Mouse (Mus musculus) B cell, adult 2 months (primary cell): ENCODE results near the gene Schip1.

ENCODE experiments used
- DNase-seq, 2 experiments: peaks; one replicate each; pipeline ENCODE4 v3.0.0; 2022

The Schip1 gene

DNA sequence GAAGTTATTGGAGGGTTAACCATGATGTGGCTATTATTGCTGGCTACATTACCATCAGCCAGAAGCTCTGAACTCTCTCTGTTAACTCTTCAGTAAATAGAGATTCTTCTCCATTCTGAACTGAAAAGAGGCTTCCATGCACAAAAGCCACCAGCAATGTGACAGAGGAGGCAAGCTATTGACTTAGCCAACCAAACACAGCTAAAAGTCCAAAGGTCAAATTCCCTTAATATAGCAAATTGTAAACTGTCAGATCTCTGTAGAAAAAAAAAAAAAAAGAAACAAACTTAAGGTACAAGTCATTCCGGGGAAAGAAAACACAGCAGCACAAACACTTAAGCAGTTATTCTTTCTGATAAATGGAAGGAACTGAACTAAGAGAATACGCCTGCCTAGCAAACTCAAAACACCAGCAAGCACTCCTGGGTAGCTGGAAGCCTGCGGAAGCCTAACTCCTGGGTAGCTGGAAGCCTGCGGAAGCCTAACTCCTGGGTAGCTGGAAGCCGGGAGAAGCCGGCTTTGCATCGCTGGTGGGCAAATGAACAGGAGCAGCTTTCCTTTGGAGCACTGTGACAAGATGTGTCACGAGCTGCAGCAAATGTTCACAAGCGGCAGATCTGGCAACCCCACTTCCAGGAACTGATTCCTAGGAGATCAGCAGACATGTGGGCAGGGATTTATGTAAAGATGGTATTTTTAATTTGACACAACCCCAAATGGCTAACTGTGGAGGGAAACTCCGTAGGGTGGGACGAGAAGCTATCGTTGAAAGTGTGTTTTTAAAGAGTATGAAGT is 528.7 kb downstream of the Schip1 start:
- no peak for DNase-seq

DNA sequence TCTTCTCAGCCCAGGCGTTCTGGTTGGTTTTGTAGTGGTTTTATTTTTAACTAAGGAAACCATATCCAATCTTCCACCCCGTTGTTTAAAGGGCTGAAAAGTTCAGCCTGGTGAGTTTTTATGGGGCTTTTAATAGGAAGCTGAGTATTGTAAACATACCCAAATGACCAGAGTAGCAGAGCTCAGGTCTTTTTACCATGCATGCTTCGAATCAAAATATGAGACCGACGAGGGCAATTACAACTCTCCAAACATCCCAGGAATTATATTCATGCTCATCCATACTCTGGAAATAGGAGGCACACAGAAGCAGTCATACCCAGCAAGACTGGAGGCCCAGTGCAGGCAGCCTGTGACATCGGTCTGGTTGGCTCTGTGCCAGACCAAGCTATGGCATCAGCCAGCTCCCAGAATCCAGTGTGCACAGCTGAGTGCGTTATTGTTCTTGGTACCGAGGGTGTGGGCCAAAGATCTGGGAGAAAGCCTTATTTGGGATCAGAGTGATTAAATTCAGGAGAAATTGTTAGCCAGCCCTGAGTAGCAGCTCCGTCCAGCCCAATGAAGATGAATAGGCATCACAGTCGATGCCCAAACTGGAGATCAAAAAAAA is 530.8 kb downstream of the Schip1 start:
- no peak for DNase-seq

DNA sequence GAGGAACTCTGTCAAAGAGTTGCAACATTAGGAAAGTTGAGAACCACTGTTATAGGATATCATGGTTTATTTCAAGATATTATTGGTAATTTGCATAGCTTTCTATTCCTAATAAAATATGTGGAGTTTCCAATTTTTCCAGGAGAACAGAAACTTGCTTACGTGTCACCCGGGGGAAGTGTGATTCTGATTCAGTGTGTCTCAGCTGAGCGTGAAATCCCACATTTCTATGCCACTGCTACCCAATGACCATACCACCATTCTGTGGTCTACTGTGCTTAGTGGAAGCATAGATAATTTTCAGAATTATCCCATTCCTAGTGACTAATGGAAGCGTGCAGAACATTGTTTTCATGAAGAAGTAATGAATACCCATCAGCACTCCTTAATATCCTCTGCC is 532.3 kb downstream of the Schip1 start:
- no peak for DNase-seq

DNA sequence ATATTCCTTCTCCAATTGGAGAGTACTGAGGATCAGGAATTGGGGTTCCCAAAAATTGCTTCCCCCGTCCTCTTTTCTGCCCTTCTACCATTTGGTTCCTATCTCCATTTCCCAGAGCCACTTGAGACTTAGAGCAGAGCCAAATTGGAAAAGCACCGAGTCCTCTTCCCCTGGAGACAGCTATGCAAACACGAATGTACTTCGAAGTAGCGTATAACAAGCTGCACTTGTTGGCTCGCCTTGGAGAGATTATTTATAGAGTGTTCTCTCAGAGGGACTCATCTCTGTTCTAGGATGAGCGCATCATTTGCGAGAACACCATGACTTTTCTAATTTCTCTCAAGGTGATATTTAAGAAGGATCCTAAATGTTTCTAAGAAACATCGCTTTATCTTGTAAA is 538.3 kb downstream of the Schip1 start:
- no peak for DNase-seq

DNA sequence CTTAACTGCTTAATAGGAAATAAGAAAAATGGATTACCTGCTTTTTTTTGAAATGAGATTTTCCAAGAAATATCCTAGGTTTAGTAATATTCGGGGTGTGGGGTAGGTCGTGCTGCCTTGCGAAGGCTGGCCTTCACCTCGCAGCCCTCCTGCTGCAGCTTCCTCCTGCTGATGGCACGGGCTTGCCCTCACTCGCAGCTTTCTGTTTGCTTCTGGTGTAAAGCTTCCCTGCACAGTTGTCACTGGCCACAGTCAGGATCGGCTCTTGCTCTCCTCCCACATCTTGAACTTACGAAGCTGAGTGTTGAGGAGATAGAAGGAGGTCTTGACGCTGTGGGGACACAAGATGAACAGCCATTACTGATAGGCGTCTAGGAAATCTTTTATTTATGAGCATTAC is 539.9 kb downstream of the Schip1 start:
- no peak for DNase-seq

DNA sequence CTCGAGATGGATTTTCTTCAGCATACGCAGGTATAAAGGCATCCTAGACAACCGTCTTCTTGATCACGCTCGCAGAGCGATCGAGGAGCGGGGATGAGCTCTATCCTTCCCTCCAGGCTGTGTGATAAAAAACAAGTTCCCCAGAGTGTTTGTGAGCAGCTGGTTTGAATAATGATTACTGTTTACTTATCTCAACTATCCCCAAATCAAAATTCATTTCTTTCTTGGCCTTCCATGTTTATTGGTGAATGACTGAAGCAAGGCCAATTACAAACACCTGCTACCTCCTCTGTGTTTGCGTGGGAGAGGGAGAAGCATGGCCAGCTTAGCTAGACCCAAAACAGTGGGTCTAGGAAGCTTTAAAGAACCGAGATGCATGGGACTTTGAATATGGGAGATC is 540.4 kb downstream of the Schip1 start:
- no peak for DNase-seq

DNA sequence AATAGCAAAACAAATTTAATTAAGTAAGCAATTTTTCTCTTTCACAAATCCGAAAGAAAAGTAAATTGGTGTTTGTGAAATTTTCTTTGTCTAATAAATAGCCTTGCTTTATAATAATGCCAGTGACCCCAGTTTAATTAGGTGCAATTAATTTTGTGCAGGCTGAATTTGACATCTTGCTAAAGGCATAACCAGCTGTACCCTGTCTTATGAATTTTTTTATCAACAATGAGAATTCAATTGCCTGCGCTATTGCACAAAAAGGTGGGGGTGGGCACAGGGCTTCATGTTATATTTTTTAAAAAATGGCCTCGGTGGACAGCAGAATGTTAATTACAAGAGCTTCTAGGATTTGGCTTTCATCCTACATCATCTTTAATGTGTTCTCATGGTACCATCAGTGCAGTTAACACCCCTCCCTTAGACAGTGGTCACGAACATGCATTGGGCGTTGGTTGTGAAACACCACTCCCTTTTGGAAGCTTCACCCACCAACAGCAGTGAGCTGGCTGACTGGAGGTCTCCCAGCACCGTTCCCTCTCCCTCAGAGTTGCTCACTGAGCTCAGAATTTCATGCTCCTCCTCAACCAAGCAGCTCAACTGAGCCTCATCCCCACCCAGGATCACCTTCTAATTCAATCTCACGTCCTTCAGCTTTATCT is 541.5 kb downstream of the Schip1 start:
- no peak for DNase-seq

DNA sequence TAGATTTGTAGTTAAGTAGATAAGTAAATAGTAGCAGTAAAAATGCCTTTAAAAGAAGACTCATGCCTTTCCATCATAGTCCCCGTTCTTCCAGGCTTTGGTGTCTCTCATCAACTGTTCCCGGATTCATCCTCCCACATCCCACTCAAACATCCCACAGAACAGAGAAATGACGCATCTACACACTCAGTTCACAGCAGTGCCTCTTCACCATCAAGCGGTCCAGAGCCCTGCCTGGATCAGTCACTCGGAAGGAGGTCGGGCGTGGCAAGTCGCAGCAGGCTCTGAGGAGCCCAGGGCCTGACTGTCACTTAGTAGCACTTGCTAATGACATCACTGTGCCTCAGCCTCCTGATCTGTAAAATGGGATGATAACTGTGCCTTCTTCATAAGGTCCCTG is 542.1 kb downstream of the Schip1 start:
- no peak for DNase-seq

DNA sequence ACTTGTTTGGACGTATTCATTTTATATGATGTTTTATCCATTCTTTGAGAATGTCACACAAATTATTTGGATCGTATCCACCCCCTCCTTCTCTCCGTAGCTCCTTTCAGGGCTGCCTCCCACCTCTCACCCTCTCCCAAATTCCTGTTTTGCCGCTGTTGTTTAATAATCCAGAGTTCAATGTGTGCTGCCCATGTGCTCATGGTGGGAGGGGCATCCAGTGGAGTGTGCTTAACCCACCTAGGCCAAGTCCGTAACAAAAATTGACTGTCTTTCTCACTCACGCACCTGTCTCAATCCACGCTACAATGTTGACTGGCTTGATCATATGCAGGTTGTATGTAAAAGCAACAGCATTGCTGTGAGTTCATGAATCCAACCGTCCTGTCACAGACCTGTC is 542.7 kb downstream of the Schip1 start:
- no peak for DNase-seq

DNA sequence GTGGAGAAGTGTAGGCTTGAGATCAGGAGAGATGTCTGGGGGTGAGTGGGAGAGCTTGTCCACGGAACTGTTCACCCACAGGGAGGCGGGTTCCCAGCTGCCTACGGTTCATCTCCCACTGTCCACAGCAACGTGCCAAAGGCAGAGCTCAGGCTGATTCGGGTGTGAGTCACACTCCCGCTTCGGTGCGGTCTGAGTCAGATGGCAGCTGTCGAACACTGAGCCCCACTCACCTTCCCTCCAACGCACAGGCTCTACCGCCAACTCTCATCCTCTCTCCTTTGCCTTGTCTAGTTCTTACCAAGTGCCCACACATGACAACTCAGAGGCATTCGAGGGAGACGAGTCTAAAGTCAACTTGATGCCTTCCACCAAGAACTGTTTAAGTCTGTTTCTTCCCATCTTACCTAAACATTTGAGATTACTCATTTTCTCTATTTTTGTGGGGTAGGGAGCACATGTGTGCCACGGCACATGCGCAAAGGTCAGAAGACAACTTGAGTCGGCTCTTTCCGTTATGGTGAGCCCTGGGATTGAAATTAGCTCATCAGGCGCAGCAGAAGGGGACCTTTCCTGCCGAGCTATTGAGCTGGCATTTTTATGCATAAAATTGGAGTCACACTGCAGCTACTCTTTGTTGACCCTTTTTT is 544.4 kb downstream of the Schip1 start:
- DNase-seq: no peak

DNA sequence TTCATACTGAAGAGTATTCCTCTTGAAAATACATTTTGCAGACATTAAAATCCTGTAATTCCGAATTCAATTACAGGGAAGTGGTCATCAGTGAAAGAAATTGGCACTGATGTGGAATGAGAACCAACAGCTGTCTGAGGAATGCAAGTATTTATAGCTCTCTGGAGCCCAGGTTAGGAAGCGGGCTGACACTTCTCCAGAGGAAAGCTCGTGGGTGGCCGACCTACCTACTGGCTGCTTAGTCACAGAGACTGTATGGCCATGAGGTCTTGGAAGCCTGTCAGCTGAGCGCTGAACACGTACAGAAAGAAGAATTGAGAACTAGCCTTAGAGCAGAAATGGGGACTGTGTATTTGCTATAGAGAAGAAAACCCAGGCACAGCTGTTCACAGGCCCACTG is 545.4 kb downstream of the Schip1 start:
- DNase-seq: no peak

DNA sequence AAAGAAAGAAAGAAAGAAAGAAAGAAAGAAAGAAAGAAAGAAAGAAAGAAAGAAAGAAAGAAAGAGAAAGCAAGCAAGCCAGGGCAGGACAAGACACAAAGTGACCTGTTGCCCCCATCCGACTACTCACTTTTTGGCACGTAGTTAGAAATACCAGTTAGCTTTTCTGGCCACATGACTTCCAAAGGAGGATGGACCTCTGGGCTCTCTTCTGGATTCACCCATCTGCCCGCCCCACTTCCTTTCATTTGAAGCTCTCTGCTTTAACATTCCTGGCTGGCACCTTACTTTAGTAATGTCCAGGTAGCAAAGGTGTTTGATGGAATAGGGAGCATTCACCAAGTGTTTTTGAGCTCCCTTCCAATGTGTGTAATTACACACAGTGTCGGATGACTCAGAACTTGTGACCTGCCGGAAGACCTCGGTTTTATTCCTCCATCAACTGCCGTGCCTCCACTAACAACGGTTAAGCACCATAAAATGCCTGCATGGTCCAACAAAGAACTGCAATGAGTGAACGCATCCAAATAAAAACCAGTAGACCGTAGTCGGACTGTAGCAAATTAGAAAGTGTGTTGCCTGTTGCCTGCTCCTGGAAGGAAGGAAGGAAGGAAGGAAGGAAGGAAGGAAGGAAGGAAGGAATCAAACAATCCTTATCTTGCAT is 546.1 kb downstream of the Schip1 start:
- DNase-seq: no peak

DNA sequence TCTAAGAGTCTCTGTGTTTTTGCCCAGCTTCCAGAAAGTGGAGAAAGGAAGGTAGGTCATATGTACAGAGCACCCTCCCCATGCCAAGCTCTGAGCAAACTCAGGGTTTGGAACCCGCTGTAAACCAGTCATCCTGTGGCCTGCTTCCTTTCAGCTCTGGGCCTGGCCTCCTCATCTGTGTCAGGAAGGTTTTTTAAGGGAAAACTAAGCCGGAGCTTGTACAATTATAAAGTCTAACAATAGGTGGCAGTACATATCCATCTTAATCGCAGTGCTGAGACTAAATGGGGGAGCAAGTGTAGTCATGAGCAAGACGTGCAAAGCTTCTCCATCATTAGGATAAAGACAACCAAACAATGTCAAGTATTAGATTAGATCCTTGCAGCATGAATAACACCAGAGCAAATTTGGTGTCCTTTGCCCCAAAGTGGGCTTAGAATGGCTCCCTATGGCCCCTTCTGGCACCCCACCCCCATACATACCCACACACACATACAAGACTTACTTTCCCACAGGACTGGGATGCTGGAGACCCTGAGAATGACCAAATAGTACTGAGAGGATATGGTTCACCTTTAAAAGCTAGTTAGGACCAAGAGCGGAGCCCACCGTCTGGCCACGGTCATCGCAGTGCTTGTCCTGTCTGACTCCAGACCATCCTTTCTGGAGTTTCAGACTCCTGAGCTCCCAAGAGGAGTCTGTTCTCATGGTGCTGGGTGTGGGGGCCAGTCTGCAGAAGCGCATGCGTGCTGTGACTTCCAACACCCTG is 550.6 kb downstream of the Schip1 start:
- DNase-seq: peak; percentile 39 to 44

DNA sequence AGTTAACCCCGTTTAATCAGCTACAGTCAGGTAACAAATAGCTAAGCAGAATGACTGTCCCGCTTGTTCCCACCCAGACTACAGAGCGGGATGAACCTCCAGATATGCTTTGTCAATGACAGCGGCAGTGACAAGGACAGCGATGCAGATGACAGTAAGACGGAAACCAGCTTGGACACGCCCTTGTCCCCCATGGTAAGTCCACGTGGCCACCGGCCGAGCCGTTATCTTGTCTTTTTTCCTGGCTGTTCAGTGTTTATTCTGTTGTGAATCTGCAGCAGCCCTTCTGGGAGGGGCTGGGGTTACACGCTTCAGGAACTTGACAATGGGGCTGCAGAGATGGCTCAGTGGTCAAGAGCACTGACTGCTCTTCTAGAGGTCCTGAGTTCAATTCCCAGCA is 551.8 kb downstream of the Schip1 start:
- no peak for DNase-seq

DNA sequence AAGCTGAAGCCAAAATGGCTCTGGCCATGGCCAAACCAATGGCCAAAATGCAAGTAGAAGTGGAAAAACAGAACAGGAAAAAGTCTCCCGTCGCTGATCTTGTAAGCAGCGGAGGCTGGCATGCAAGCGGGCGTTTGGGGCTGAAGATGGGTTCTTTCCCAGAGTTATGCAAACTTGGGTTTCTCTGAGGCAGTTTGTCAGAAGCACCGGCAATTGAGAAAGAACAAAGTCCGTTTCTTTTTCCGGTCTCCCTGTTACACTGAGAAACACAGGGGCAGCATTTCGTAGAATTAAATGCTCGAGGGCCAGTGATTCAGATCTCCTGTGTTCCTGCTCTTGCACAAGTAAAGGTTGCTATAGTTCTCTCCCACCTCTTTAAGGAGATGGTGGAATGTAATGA is 553.1 kb downstream of the Schip1 start:
- DNase-seq: no peak

DNA sequence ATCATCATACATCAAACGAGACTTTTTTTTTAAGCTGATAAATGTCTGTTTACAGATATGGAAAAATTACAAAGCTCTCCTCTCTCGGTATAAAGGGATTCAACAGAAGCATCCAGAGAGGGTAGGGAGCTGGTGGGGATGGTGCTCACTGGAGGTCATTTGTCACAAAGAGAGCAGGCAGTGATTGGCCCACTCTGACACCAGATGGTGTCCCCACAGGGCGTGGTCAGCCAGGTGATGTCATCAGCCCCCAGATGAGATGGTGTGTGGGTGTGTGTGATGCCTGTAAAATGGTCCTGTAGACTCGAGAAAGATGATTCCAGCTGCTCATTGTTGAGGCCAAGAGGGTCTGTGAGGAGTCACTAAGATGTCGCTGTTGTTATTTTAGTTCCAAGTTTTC is 554.5 kb downstream of the Schip1 start:
- DNase-seq: no peak

DNA sequence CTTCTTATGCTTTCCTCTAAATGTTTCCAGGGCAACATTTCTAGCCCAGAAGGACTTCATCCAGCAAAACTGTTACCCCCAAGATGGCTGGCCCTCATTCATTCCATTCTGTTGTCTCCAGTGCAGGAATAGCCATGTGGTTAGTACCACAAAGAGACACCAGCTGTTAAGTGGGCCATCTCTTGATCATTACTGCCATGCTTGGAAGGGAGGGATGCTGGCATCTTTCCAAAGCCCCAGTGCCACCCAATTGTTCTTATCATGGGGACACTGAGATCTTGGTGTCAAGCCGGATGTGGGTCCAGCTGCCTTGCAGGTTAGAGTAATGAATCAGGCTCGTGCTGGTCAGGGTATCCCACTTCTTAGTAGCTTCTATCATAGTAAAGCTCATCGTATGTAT is 557.4 kb downstream of the Schip1 start:
- DNase-seq: no peak

DNA sequence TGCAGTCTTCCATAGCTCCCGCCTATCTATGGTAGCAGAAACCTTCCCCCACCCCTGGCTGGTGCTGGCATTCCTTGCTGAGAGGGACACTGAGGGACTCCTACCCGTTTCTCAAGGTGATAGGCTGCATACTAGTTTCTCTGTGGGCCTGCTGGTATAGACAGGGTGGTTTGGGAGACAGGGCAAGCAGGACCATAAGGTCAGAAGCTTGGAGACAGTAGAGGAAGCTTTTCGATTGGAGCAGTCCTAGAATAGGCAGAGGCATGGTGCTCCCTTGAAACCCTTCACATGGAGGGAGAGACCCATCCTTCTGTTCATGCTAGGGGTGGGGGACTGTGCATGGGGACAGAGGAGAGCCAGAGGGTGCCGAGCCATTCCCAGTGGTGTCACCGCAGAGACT is 558.4 kb downstream of the Schip1 start:
- no peak for DNase-seq

DNA sequence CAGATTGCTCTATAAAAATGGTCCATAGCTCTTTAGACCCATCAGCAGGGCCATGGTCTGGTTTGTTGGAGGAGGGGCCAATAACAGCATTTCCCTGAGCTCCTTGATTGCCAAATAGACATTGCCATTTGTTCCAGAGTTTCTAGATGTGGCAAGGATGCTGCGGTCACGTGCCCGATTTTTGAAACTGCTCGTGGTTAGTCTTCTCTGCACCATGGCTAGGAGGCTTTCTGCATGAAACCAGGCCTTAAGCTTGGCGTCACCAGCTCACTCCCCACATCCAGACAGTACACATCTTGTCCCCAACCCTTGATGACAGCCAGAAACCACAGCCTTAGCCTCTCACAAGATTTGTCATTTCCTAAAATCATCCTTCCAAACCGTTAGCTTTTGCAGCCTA is 559.9 kb downstream of the Schip1 start:
- no peak for DNase-seq

DNA sequence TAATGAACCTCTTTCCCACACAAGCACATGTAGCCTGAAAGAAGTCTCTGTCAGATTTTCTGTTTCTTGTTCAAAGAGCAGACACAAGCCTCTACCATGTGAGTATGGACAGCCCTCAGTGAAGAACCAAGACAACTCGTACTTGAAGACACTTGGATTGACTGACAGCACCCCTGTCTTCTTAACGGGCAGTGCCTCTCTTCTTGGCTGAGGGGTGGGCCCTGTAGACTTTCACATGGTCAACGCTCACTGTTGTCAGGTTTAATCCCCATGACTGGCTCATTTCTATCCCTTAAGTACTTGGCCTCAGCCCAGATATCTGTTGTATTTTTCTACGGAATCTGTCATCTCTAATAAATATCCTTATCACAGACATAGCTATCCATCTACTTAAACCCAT is 565.7 kb downstream of the Schip1 start:
- no peak for DNase-seq

DNA sequence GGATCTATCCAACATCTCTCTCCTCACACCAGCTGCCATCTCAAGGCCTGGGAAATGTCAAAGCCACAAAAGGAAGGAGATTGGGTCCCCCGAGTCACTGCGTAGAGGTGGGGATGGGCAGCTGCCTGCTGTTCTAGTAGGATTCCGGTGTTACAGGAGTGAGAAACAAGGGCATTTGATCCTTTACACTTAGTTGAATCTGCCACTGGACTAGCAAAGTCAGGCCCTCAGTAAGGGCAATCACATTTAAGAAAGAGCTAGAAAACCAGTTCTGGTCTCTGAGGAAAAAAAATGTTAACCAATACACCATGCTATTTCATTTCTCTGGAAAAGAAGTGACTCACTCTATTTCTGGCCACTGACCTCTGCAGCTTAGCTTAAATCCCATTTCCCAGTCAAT is 566.2 kb downstream of the Schip1 start:
- DNase-seq: no peak

DNA sequence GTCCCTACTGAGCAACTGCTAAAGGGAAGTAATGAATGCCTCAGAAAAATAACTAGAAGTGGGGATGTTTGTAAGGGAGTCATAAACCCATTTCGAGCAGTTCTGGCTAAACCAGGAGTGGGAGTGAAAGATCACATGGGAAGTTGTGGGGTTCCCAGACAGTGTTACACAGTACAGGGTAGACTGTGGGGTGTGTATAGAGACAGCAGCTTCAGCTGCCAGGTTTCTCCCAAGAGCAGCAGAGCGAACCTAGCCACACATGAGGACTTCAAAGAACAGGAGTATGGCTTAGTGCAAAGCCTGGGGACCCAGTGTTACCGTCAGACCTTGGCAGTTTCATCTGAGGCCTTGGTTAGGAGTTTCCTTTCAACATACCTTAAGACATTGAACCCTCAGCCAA is 568.1 kb downstream of the Schip1 start:
- no peak for DNase-seq

DNA sequence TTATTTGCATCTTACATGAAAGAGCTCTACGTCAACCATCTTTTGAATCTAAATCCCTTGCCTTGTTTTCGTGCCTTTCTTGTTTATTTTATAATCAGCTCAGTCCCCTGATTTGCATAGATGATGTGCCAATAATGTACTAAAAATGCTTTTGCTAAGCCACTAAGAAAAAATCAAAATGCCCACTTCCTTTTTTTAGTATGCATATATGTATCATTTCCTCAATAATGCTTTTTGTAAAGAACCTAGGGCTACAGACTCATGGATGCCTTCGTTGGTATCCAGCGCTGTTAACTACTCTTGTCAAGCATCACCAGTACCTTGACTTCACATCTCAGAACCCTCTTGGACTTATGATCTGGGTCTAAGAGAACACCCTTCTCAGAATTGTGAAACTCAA is 569.0 kb downstream of the Schip1 start:
- peak; percentile 19 to 25 for DNase-seq
